Mouse (Mus musculus): ENCODE results near the gene Mall. TPM values are rescaled to one million over a fixed set of nuclear protein-coding genes. Genes with fewer than 3 reads are reported as not detected.

Gene Mall
- total and polyA plus RNA-seq, 3 experiments = not detected

DNA sequence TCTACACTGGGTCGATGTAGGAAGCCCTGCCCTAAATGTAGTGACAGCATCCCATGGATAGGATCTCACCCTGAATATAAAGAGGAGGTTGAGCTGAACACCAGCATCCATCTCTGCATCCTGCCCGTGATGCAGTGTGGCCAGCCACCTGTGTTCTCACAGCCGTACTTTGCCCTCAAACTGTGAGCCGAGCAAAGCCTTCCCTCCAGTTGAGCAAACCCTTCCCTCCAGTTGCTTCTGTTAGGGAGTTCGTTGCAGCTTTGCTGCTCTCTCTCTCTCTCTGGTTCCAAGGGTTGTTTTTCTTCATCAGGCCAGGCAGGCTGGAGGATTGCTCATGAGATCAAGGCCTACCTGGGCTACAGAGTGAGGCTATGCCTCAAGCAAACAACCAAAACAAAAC is 5.2 kb upstream of the Mall start:
- no peak for DNase-seq (ENCODE audit: low read depth, low spot score)
- TF ChIP-seq CTCF (IDR thresholded peaks at IDR 0.05 in 2 of 3, conservative IDR thresholded peaks at IDR 0.05 in 1 of 3; ENCODE audit: control insufficient read depth in 1 of 3, insufficient read depth in 1 of 3, low read depth in 2 of 3, low read length in 3 of 3, poor library complexity in 1 of 3, severe bottlenecking in 1 of 3) (no peak), MAZ (IDR thresholded peaks at IDR 0.05; ENCODE audit: low read depth, low read length) (no peak), RCOR1 (IDR thresholded peaks at IDR 0.05; ENCODE audit: low read depth, low read length) (no peak), ELF1 (IDR thresholded peaks at IDR 0.05; ENCODE audit: low read depth, low read length) (no peak), USF1 (IDR thresholded peaks at IDR 0.05; ENCODE audit: low read depth, low read length) (no peak), ZC3H11A (IDR thresholded peaks at IDR 0.05; ENCODE audit: low read depth, low read length) (no peak), SMC3 (IDR thresholded peaks at IDR 0.05; ENCODE audit: low read depth, low read length) (no peak), MXI1 (IDR thresholded peaks at IDR 0.05; ENCODE audit: low read depth, low read length) (no peak), GATA1 (IDR thresholded peaks at IDR 0.05; ENCODE audit: low read depth, low read length) (no peak), POLR2AphosphoS5 (IDR thresholded peaks at IDR 0.05; ENCODE audit: borderline replicate concordance, low read depth, low read length) (no peak), POLR2A (IDR thresholded peaks at IDR 0.05; ENCODE audit: control insufficient read depth in 1 of 2, insufficient read depth in 1 of 2, low read depth in 1 of 2, low read length in 2 of 2, poor library complexity in 1 of 2) (no peak), NRF1 (IDR thresholded peaks at IDR 0.05; ENCODE audit: insufficient read depth, low read depth, low read length, poor library complexity, severe bottlenecking) (no peak), ZMIZ1 (IDR thresholded peaks at IDR 0.05; ENCODE audit: low read depth, low read length) (no peak), MAFK (IDR thresholded peaks at IDR 0.05; ENCODE audit: borderline replicate concordance, low read depth, low read length) (no peak), TAL1 (IDR thresholded peaks at IDR 0.05; ENCODE audit: low read length) (no peak), TCF12 (IDR thresholded peaks at IDR 0.05; ENCODE audit: low read depth, low read length) (no peak), ZKSCAN1 (IDR thresholded peaks at IDR 0.05; ENCODE audit: low read depth, low read length) (no peak), HCFC1 (IDR thresholded peaks at IDR 0.05; ENCODE audit: low read depth, low read length) (no peak), USF2 (IDR thresholded peaks at IDR 0.05; ENCODE audit: borderline replicate concordance in 1 of 2, insufficient read depth in 1 of 2, low read depth in 1 of 2, low read length in 2 of 2) (no peak)
- H3K9me3 ChIP-seq (replicated peaks; ENCODE audit: insufficient read depth, low read length) = no peaks in the 10 kb centered on the region
- H3K4me1 ChIP-seq (ENCODE audit: control insufficient read depth in 1 of 2, insufficient read depth in 2 of 2, low read length in 2 of 2) = no peaks in the 10 kb centered on the region
- no peaks in the 10 kb centered on the region for H3K27me3 ChIP-seq (ENCODE audit: control insufficient read depth in 1 of 2, insufficient read depth in 2 of 2, low read length in 2 of 2)
- H3K79me2 ChIP-seq (ENCODE audit: control insufficient read depth, insufficient read depth, low read length, poor library complexity) = no peaks in the 10 kb centered on the region
- H3K27ac ChIP-seq (ENCODE audit: control insufficient read depth, low read depth, low read length) = no peak overlapping the region
- no peaks in the 10 kb centered on the region for H3K36me3 ChIP-seq (ENCODE audit: control insufficient read depth in 1 of 2, insufficient read depth in 2 of 2, low read length in 2 of 2)
- no peak overlapping the region for H3K9ac ChIP-seq (ENCODE audit: control insufficient read depth, low read depth, low read length, poor library complexity, severe bottlenecking)
- H3K4me3 ChIP-seq (ENCODE audit: control insufficient read depth in 1 of 2, insufficient read depth in 1 of 2, low read depth in 2 of 2, low read length in 2 of 2) = no peak overlapping the region

DNA sequence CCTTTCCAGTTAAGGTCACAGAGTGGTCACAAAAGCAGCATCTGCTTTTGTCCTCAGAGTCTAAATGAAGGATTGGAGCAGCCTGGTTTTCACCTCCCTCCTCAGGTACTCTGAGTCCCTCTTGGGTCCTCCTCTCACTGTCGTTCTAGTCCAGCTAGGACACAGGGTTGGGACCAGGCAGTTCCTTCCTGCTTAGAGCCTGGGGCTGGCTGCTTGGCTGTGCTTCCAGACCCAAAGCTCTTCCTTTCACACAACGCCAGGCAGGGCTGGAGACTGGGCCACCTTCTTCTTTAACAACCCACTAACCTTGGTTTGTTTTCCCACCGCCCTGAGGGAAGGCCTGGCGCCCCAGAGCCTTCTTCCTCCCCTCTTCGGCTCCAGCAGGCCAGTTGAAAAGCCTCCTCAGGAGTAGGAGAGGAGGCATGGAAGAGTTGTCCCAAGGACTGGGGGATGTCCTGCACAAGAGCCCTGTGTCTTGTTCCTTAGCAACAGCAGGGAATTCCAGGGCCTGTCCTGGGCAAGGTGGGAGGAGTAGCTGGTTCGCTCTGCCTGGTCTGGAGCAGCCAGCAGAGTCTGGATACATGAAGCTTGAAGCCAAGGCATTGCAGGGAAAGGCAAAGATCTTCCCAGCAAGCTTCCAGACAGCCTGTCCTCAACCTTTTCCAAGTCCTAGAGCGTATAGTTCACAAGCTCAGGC is 717 bp upstream of the Mall start:
- DNase-seq (ENCODE audit: low read depth, low spot score) = no peak
- Histone ChIP-seq H3K9ac (ENCODE audit: control insufficient read depth, low read depth, low read length, poor library complexity, severe bottlenecking) (no peak overlapping the region), H3K27me3 (ENCODE audit: control insufficient read depth in 1 of 2, insufficient read depth in 2 of 2, low read length in 2 of 2) (no peaks in the 10 kb centered on the region; a peak in 3 of 4 replicates), H3K36me3 (ENCODE audit: control insufficient read depth in 1 of 2, insufficient read depth in 2 of 2, low read length in 2 of 2) (no peaks in the 10 kb centered on the region), H3K4me1 (ENCODE audit: control insufficient read depth in 1 of 2, insufficient read depth in 2 of 2, low read length in 2 of 2) (no peaks in the 10 kb centered on the region), H3K9me3 (replicated peaks; ENCODE audit: insufficient read depth, low read length) (no peaks in the 10 kb centered on the region), H3K79me2 (ENCODE audit: control insufficient read depth, insufficient read depth, low read length, poor library complexity) (no peaks in the 10 kb centered on the region), H3K27ac (ENCODE audit: control insufficient read depth, low read depth, low read length) (no peak overlapping the region), H3K4me3 (ENCODE audit: control insufficient read depth in 1 of 2, insufficient read depth in 1 of 2, low read depth in 2 of 2, low read length in 2 of 2) (no peak overlapping the region)
- TF ChIP-seq GATA1 (IDR thresholded peaks at IDR 0.05; ENCODE audit: low read depth, low read length) = no peak
- no peak for TF ChIP-seq TAL1 (IDR thresholded peaks at IDR 0.05; ENCODE audit: low read length)
- no peak for TF ChIP-seq BHLHE40 (IDR thresholded peaks at IDR 0.05; ENCODE audit: borderline replicate concordance, low read depth, low read length)
- no peak for TF ChIP-seq CHD1 (IDR thresholded peaks at IDR 0.05; ENCODE audit: low read depth, low read length)
- TF ChIP-seq POLR2A (IDR thresholded peaks at IDR 0.05; ENCODE audit: control insufficient read depth in 1 of 2, insufficient read depth in 1 of 2, low read depth in 1 of 2, low read length in 2 of 2, poor library complexity in 1 of 2) = no peak
- no peak for TF ChIP-seq UBTF (IDR thresholded peaks at IDR 0.05; ENCODE audit: borderline replicate concordance, insufficient read depth, low read depth, low read length)
- no peak for TF ChIP-seq USF2 (IDR thresholded peaks at IDR 0.05; ENCODE audit: borderline replicate concordance in 1 of 2, insufficient read depth in 1 of 2, low read depth in 1 of 2, low read length in 2 of 2)
- no peak for TF ChIP-seq RCOR1 (IDR thresholded peaks at IDR 0.05; ENCODE audit: low read depth, low read length)
- no peak for TF ChIP-seq KAT2A (conservative IDR thresholded peaks at IDR 0.05; ENCODE audit: low read depth, low read length)
- TF ChIP-seq MAZ (IDR thresholded peaks at IDR 0.05; ENCODE audit: low read depth, low read length) = no peak
- TF ChIP-seq CHD2 (IDR thresholded peaks at IDR 0.05; ENCODE audit: low read length) = no peak

Measured in MEL (cell line).